Comparison of ENCODE assay signal across 18 mouse cellular contexts in the genomic region with DNA sequence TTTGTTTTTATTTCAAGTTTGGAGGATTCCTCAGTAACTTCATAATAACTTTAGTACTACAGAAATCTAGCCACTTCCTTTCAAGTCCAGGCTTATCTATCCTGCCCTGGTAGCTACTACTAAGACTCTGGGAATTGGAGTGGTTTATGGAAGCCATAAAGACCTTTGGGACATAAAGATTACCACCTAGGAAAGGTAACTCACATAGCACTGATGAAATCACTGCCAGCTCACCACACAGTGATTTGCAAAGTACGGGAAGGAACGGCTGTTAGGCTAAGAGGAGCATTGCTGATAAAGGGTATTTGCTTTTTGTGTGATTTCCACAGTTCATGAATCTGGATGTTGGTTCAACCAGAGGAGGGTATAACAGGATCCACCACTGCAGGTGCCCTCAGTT.
A peak's percentile ranks its signal among the peaks of the same experiment; 100 is the strongest.
DNase-seq lines count a peak whose midpoint lies in the region; ATAC-seq lines count a peak whose summit lies in the region.
"Had no signal": no experiment of that assay in that cellular context is flagged by ENCODE, and none has a peak within 500 bp of the region (broad histone marks: within the 10 kb centered on the region; RNA-seq: fewer than 3 reads in every experiment).

No protein-coding gene starts in this region.

- H3K27me3 ChIP-seq in intestine, embryonic 16.5 days (replicated peaks; ENCODE audit: control insufficient read depth, insufficient read depth, low read length): no peaks in the 10 kb centered on the region
- no peaks in the 10 kb centered on the region for H3K27me3 ChIP-seq in limb, embryonic 15.5 days
- H3K27me3 ChIP-seq: CH12.LX; embryonic facial prominence, embryonic 12.5 days; heart, embryonic 13.5 days; hindbrain, embryonic 13.5 days had no signal

- H3K36me3 ChIP-seq in intestine, embryonic 16.5 days (ENCODE audit: control insufficient read depth, insufficient read depth, low read length): no peaks in the 10 kb centered on the region
- H3K36me3 ChIP-seq in limb, embryonic 15.5 days: no peaks in the 10 kb centered on the region
- H3K36me3 ChIP-seq: embryonic facial prominence, embryonic 12.5 days; forebrain, embryonic 12.5 days; heart, embryonic 13.5 days; hindbrain, embryonic 13.5 days had no signal

- peak overlapping the region; percentile 19; the same call in 1 of the 2 replicates for H3K27ac ChIP-seq in intestine, embryonic 16.5 days (ENCODE audit: low read length)
- peak overlapping the region; percentile 83 for H3K27ac ChIP-seq in limb, embryonic 15.5 days
- H3K27ac ChIP-seq: embryonic facial prominence, embryonic 12.5 days; forebrain, embryonic 12.5 days; heart, embryonic 13.5 days; hindbrain, embryonic 13.5 days; hindbrain, postnatal 0 days had no signal

- no peak overlapping the region for H3K4me3 ChIP-seq in intestine, embryonic 16.5 days (ENCODE audit: low read length)
- H3K4me3 ChIP-seq in limb, embryonic 15.5 days: no peak overlapping the region
- H3K4me3 ChIP-seq: embryonic facial prominence, embryonic 12.5 days; forebrain, embryonic 12.5 days; heart, embryonic 13.5 days; hindbrain, embryonic 13.5 days had no signal

- 59% methylated on average over 2 of the region's 2 CpGs for WGBS in intestine, embryonic 16.5 days
- WGBS in limb, embryonic 15.5 days: 59% methylated on average over 2 of the region's 2 CpGs

- ATAC-seq in intestine, embryonic 16.5 days: peak; percentile 88
- no peak for ATAC-seq in limb, embryonic 15.5 days (ENCODE audit: insufficient number of reproducible peaks, low FRiP score, low TSS enrichment, low read depth)
- ATAC-seq: forebrain, embryonic 16.5 days; hindbrain, postnatal 0 days had no signal

- peaks cover 47% of the 10 kb centered on the region for H3K4me1 ChIP-seq in intestine, embryonic 16.5 days (ENCODE audit: control insufficient read depth, insufficient read depth, low read length)
- H3K4me1 ChIP-seq in limb, embryonic 15.5 days: peaks cover 57% of the 10 kb centered on the region

- DNase-seq in testis, postnatal 10 days (ENCODE audit: low spot score): peak; percentile 6
- DNase-seq in testis, postnatal 14 days (ENCODE audit: low spot score): no peak
- DNase-seq in kidney, postnatal 36 days: no peak
- DNase-seq in thymus, postnatal 25 days: no peak
- DNase-seq: cerebellum, adult 11 months; cerebellum, adult 8-10 months; cerebellum, postnatal 25 days; gastrocnemius, postnatal 14 days; heart, postnatal 36 days had no signal

- no peak overlapping the region for H3K9ac ChIP-seq in intestine, embryonic 16.5 days (ENCODE audit: low read depth, low read length)
- no peak overlapping the region for H3K9ac ChIP-seq in limb, embryonic 15.5 days
- H3K9ac ChIP-seq: embryonic facial prominence, embryonic 12.5 days; forebrain, embryonic 12.5 days; heart, embryonic 13.5 days; hindbrain, embryonic 13.5 days had no signal

- H3K9me3 ChIP-seq in intestine, embryonic 16.5 days (ENCODE audit: control insufficient read depth, low read length): no peaks in the 10 kb centered on the region
- H3K9me3 ChIP-seq in limb, embryonic 15.5 days: no peaks in the 10 kb centered on the region
- H3K9me3 ChIP-seq: embryonic facial prominence, embryonic 12.5 days; forebrain, embryonic 12.5 days; heart, embryonic 13.5 days; hindbrain, embryonic 13.5 days had no signal

- no peak overlapping the region for H3K4me2 ChIP-seq in intestine, embryonic 16.5 days (ENCODE audit: low read depth, low read length)
- no peak overlapping the region for H3K4me2 ChIP-seq in limb, embryonic 15.5 days
- H3K4me2 ChIP-seq: embryonic facial prominence, embryonic 12.5 days; forebrain, embryonic 12.5 days; heart, embryonic 13.5 days; hindbrain, embryonic 13.5 days had no signal
